Mouse (Mus musculus) kidney, embryonic 14.5 days (tissue): ENCODE measurements around the gene Tbc1d5. TPM values are rescaled to one million over a fixed set of nuclear protein-coding genes. Genes with fewer than 3 reads are reported as not detected.

Experiments used
- ATAC-seq: fragments of 200-750 bp; cut with Nextera tagmentation; 2 replicates; pipeline ENCODE4 v1.8.0; 2017; ENCODE audit warnings: moderate number of reproducible peaks, mild to moderate bottlenecking, moderate TSS enrichment, moderate library complexity; ENCODE audit not compliant: low FRiP score, low TSS enrichment
- H3K27ac ChIP-seq: fragments of 300-500 bp; sonication (generic); 2 replicates; pipeline ENCODE4 v1.5.1; 2014; ENCODE audit warnings: low read depth, mild to moderate bottlenecking, low read length, moderate library complexity, mixed read lengths
- H3K27me3 ChIP-seq: fragments of 300-500 bp; sonication (generic); 2 replicates; pipeline ENCODE4 v1.6.1; 2014; ENCODE audit warnings: mild to moderate bottlenecking, low read length; ENCODE audit not compliant: control insufficient read depth, insufficient read depth
- H3K36me3 ChIP-seq: fragments of 300-500 bp; sonication (generic); 2 replicates; pipeline ENCODE4 v1.6.1; 2014; ENCODE audit warnings: low read length, mixed read lengths; ENCODE audit not compliant: control insufficient read depth, insufficient read depth
- H3K4me1 ChIP-seq: fragments of 300-500 bp; sonication (generic); 2 replicates; pipeline ENCODE4 v1.6.1; 2014; ENCODE audit warnings: low read length, mixed read lengths; ENCODE audit not compliant: control insufficient read depth, insufficient read depth
- H3K4me2 ChIP-seq: fragments of 300-500 bp; sonication (generic); replicated peaks from 2 replicates; pipeline ENCODE4 v1.6.1; 2014; ENCODE audit warnings: low read depth, mild to moderate bottlenecking, low read length
- H3K4me3 ChIP-seq: fragments of 300-500 bp; sonication (generic); 2 replicates; pipeline ENCODE4 v1.5.1; 2014; ENCODE audit warnings: mild to moderate bottlenecking, low read length
- H3K9ac ChIP-seq: fragments of 300-500 bp; sonication (generic); 2 replicates; pipeline ENCODE4 v1.6.1; 2014; ENCODE audit warnings: low read depth, mild to moderate bottlenecking, low read length, moderate library complexity
- H3K9me3 ChIP-seq: fragments of 300-500 bp; sonication (generic); 2 replicates; pipeline ENCODE4 v1.6.1; 2016; ENCODE audit warnings: low read length; ENCODE audit not compliant: control insufficient read depth
- WGBS: fragments of 180-500 bp; shearing (Covaris S2); extraction: QIAGEN DNeasy Blood & Tissue Kit; methylation state at CpG from one replicate; pipeline ENCODE4 v1.1.7; 2014; 5-methylcytosine and 5-hydroxymethylcytosine counted together
- polyA plus RNA-seq: library from polyadenylated mRNA; unstranded; fragments of >200 nt; fragmentation: Nextera tagmentation; extraction: Ambion mirVana; gene quantifications from 2 replicates; pipeline ENCODE4 v1.2.1, GENCODE M21; 2014

Gene Tbc1d5
- polyA plus RNA-seq, 1 experiment from 2014 or later: 12.2 TPM

GRCm38 (mm10) chr17:50805631-50806030 lies 373.5 kb downstream of the Tbc1d5 start:
- no peak for ATAC-seq
- 89% methylated on average over 1 of the region's 1 CpGs for WGBS
- no peak overlapping the region for H3K4me3 ChIP-seq
- H3K9ac ChIP-seq: no peak overlapping the region
- H3K27me3 ChIP-seq: no peaks in the 10 kb centered on the region
- no peaks in the 10 kb centered on the region for H3K9me3 ChIP-seq
- no peaks in the 10 kb centered on the region for H3K36me3 ChIP-seq
- H3K4me2 ChIP-seq: no peak overlapping the region
- no peak overlapping the region for H3K27ac ChIP-seq
- H3K4me1 ChIP-seq: no peaks in the 10 kb centered on the region

GRCm38 (mm10) chr17:50803234-50803633 lies 375.9 kb downstream of the Tbc1d5 start:
- ATAC-seq: no peak
- 83% methylated on average over 6 of the region's 6 CpGs for WGBS
- no peak overlapping the region for H3K4me2 ChIP-seq
- no peaks in the 10 kb centered on the region for H3K9me3 ChIP-seq
- H3K27ac ChIP-seq: no peak overlapping the region
- no peaks in the 10 kb centered on the region for H3K36me3 ChIP-seq
- H3K4me3 ChIP-seq: no peak overlapping the region
- no peaks in the 10 kb centered on the region for H3K27me3 ChIP-seq
- no peaks in the 10 kb centered on the region for H3K4me1 ChIP-seq
- H3K9ac ChIP-seq: no peak overlapping the region; the same call in 1 of the 2 replicates

- Histone ChIP-seq H3K27ac (no peak overlapping the region), H3K9ac (no peak overlapping the region), H3K4me1 (no peaks in the 10 kb centered on the region), H3K9me3 (no peaks in the 10 kb centered on the region), H3K36me3 (no peaks in the 10 kb centered on the region), H3K4me3 (no peak overlapping the region), H3K4me2 (no peak overlapping the region), H3K27me3 (no peaks in the 10 kb centered on the region)
- ATAC-seq: no peak
- WGBS: 83% methylated on average over 8 of the region's 8 CpGs
Measured at GRCm38 (mm10) chr17:50802380-50802779, 376.8 kb downstream of the Tbc1d5 start.

- H3K4me1 ChIP-seq: no peaks in the 10 kb centered on the region
- ATAC-seq: peak; percentile 85
- H3K27ac ChIP-seq: no peak overlapping the region
- no peaks in the 10 kb centered on the region for H3K27me3 ChIP-seq
- H3K4me2 ChIP-seq: no peak overlapping the region
- no peaks in the 10 kb centered on the region for H3K36me3 ChIP-seq
- H3K9me3 ChIP-seq: no peaks in the 10 kb centered on the region
- H3K4me3 ChIP-seq: no peak overlapping the region
- 71% methylated on average over 6 of the region's 6 CpGs for whole genome bisulfite sequencing
- H3K9ac ChIP-seq: no peak overlapping the region
Measured at GRCm38 (mm10) chr17:50795445-50796095, 383.6 kb downstream of the Tbc1d5 start.

- 91% methylated on average over 2 of the region's 2 CpGs for WGBS
Measured at GRCm38 (mm10) chr17:50791671-50792070, 387.5 kb downstream of the Tbc1d5 start.

GRCm38 (mm10) chr17:50788835-50789234 lies 390.3 kb downstream of the Tbc1d5 start:
- 94% methylated on average over 4 of the region's 4 CpGs for WGBS
- no peaks in the 10 kb centered on the region for H3K27me3 ChIP-seq
- ATAC-seq: no peak
- no peak overlapping the region for H3K4me3 ChIP-seq
- no peak overlapping the region for H3K4me2 ChIP-seq
- no peak overlapping the region for H3K27ac ChIP-seq
- no peak overlapping the region for H3K9ac ChIP-seq
- no peaks in the 10 kb centered on the region for H3K9me3 ChIP-seq
- H3K36me3 ChIP-seq: no peaks in the 10 kb centered on the region
- H3K4me1 ChIP-seq: no peaks in the 10 kb centered on the region

More at GRCm38 (mm10) chr17:50791671-50792070, 387.5 kb downstream of the Tbc1d5 start:
- H3K4me1 ChIP-seq: no peaks in the 10 kb centered on the region
- no peak overlapping the region for H3K4me3 ChIP-seq
- no peaks in the 10 kb centered on the region for H3K9me3 ChIP-seq
- H3K4me2 ChIP-seq: no peak overlapping the region
- no peaks in the 10 kb centered on the region for H3K36me3 ChIP-seq
- ATAC-seq: no peak
- no peak overlapping the region for H3K27ac ChIP-seq
- H3K9ac ChIP-seq: no peak overlapping the region
- no peaks in the 10 kb centered on the region for H3K27me3 ChIP-seq

GRCm38 (mm10) chr17:50775247-50775646 lies 403.9 kb downstream of the Tbc1d5 start:
- ATAC-seq: no peak
- Histone ChIP-seq H3K4me2 (no peak overlapping the region), H3K9me3 (no peaks in the 10 kb centered on the region), H3K9ac (no peak overlapping the region), H3K27me3 (no peaks in the 10 kb centered on the region), H3K36me3 (no peaks in the 10 kb centered on the region), H3K4me3 (no peak overlapping the region), H3K27ac (no peak overlapping the region), H3K4me1 (no peaks in the 10 kb centered on the region)
- WGBS: 82% methylated on average over 3 of the region's 3 CpGs

GRCm38 (mm10) chr17:50764387-50764786 lies 414.8 kb downstream of the Tbc1d5 start:
- H3K36me3 ChIP-seq: no peaks in the 10 kb centered on the region
- no peaks in the 10 kb centered on the region for H3K9me3 ChIP-seq
- 97% methylated on average over 7 of the region's 7 CpGs for WGBS
- ATAC-seq: no peak
- H3K27ac ChIP-seq: no peak overlapping the region
- H3K9ac ChIP-seq: no peak overlapping the region
- H3K4me3 ChIP-seq: no peak overlapping the region
- no peak overlapping the region for H3K4me2 ChIP-seq
- H3K4me1 ChIP-seq: no peaks in the 10 kb centered on the region
- H3K27me3 ChIP-seq: no peaks in the 10 kb centered on the region

GRCm38 (mm10) chr17:50763407-50763806 lies 415.7 kb downstream of the Tbc1d5 start:
- Histone ChIP-seq H3K27ac (no peak overlapping the region), H3K4me3 (no peak overlapping the region), H3K4me1 (no peaks in the 10 kb centered on the region), H3K36me3 (no peaks in the 10 kb centered on the region), H3K9ac (no peak overlapping the region), H3K4me2 (no peak overlapping the region), H3K27me3 (no peaks in the 10 kb centered on the region), H3K9me3 (no peaks in the 10 kb centered on the region)
- no peak for ATAC-seq
- WGBS: 78% methylated on average over 5 of the region's 5 CpGs
